Mouse (Mus musculus) erythroid progenitor cell, adult 5-6 weeks (primary cell): ENCODE results near the gene Mtrex. TPM values are rescaled to one million over a fixed set of nuclear protein-coding genes. Genes with fewer than 3 reads are reported as not detected.

Source experiments
- ATAC-seq: replicated peaks from 2 replicates; pipeline ENCODE4 v1.8.0; 2016; ENCODE audit warnings: moderate number of reproducible peaks, mild to moderate bottlenecking, moderate TSS enrichment, inconsistent platforms; ENCODE audit not compliant: poor library complexity, low FRiP score, severe bottlenecking
- total RNA-seq, 2 experiments: library from RNA; stranded (forward) in 1 of 2; stranded (reverse) in 1 of 2; fragments of 150-400 nt in 1 of 2; fragments of 186-747, 209-891 nt in 1 of 2; gene quantifications; 2 replicates each; pipeline versions ENCODE4 v1.2.3 to v1.2.4; 2015 to 2017; ENCODE audit warnings: low replicate concordance in 2 of 2

Mtrex gene
- total RNA-seq (2015; ENCODE audit: low replicate concordance) (46.1 and 52.4 TPM in 2 replicates), total RNA-seq (2017; ENCODE audit: low replicate concordance) (49.7 and 60.1 TPM in 2 replicates)

- peak; percentile 94 for ATAC-seq
These were observed at the start of gene Mtrex, which contains the start of gene Dhx29 for GRCm38 (mm10) chr13:112927287-112928001. Gene Mtrex, minus strand, starts transcription at chr13:112927398. Gene Dhx29, plus strand, starts transcription at chr13:112927454.

GRCm38 (mm10) chr13:112976720-112977119 lies 49.5 kb upstream of the Mtrex start:
- ATAC-seq = no peak

GRCm38 (mm10) chr13:112967267-112967666 lies 40.1 kb upstream of the Mtrex start:
- ATAC-seq = no peak

GRCm38 (mm10) chr13:112964421-112964820 lies 37.2 kb upstream of the Mtrex start:
- no peak for ATAC-seq

GRCm38 (mm10) chr13:112963081-112963480 lies 35.9 kb upstream of the Mtrex start:
- no peak for ATAC-seq

- no peak for ATAC-seq
These were observed 26.9 kb upstream of the Mtrex start for GRCm38 (mm10) chr13:112954067-112954466.

- ATAC-seq = no peak
These were observed 18.7 kb upstream of the Mtrex start for GRCm38 (mm10) chr13:112945900-112946299.

- no peak for ATAC-seq
These were observed 18.1 kb upstream of the Mtrex start for GRCm38 (mm10) chr13:112945312-112945711.

GRCm38 (mm10) chr13:112941879-112942330 lies 14.7 kb upstream of the Mtrex start:
- no peak for ATAC-seq

- no peak for ATAC-seq
These were observed 10.9 kb upstream of the Mtrex start for GRCm38 (mm10) chr13:112938130-112938529.

GRCm38 (mm10) chr13:112928038-112928668 lies 955 bp upstream of the Mtrex start:
- no peak; the same call in 1 of the 2 replicates for ATAC-seq

GRCm38 (mm10) chr13:112926796-112927195 lies 402 bp downstream of the Mtrex start:
- peak; percentile 69 for ATAC-seq

- no peak for ATAC-seq
These were observed 1.2 kb downstream of the Mtrex start for GRCm38 (mm10) chr13:112925976-112926375.

GRCm38 (mm10) chr13:112925266-112925665 lies 1.9 kb downstream of the Mtrex start:
- ATAC-seq = no peak

- no peak for ATAC-seq
These were observed 6.3 kb downstream of the Mtrex start for GRCm38 (mm10) chr13:112920906-112921305.

GRCm38 (mm10) chr13:112919141-112919865 lies 7.9 kb downstream of the Mtrex start:
- no peak for ATAC-seq

GRCm38 (mm10) chr13:112910434-112910833 lies 16.8 kb downstream of the Mtrex start:
- no peak for ATAC-seq

- ATAC-seq = peak; percentile 87
These were observed 17.5 kb downstream of the Mtrex start for GRCm38 (mm10) chr13:112909663-112910062.

GRCm38 (mm10) chr13:112902176-112902575 lies 25.0 kb downstream of the Mtrex start:
- no peak for ATAC-seq

- ATAC-seq = no peak
These were observed 40.0 kb downstream of the Mtrex start for GRCm38 (mm10) chr13:112887234-112887633.
